Mouse (Mus musculus): ENCODE data around the gene Aacs.

Aacs gene

DNA sequence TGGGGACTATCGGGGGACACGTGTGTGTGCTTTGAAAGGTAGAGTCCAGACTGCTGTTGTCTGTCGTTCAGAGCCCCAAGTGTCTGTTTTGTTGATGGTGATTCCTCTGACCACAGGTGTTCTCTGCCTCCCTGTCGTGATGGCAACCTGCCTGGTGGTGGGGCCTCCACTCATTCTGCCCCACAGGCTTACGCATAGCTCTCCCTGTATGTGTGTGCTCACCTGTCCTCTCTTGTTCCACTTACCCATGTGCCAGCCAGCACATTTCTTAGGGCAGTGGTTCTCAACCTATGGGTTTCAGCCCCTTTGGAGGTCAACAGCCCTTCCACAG is 17.4 kb downstream of the Aacs start:
- DNase-seq (ENCODE audit: low spot score): no peak

DNA sequence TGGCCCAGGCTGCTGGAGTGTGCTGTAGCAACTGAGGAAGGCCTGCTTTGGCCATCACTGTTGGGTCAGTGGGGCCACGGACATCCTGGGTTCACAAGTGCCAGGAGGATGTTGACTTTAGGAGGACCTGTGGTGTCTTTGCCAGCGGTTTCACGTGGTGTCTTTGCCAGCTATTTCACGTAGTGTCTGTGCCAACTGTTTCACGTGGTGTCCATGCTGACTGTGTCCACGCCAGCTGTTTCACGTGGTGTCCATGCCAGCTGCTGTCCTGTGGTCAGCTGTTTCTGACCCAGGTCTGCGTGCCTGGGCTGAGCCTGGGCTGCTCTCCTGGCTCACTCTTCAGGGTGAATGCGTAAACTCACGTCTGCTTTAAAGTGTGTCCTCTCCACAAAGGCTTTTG is 20.0 kb downstream of the Aacs start:
- DNase-seq (ENCODE audit: low spot score): no peak

DNA sequence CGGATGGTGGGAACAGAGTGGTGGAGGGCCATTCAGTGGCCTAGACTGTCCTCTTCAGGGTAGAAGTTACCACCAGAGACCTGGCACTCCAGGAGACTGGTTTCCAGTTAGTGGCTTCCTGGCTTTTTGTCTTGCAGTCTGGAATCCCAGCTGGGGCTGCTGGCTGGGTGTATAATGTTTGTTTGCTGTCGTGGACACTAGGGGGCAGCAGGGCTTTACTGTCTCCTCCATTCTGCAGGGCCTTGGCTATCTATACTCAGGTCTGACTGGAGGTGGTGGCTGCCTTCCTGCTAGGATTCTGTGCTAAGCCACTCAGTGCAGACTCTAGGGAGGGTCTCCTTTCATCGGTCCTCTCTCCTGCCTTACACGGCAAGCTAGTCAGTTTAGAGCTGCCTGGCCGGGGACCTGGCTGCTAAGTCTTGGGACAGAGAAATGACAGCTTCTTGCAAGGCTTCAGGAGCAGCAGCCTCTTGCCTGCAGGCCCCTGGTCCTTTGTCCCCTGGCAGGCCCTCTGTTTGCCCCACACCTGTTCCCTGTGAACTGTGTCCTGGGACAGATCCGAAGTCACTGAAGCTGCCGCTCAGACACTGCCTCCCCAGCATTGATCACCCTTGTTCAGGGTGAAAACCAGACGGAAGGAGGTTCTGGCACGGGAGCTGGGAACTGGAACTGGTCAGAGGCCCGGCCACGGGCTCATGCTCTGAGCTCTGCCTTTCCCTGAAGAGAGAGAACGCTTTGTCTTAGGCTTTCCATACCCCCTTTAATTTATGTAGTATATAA is 22.4 kb downstream of the Aacs start:
- peak; percentile 65 for DNase-seq (ENCODE audit: low spot score)

DNA sequence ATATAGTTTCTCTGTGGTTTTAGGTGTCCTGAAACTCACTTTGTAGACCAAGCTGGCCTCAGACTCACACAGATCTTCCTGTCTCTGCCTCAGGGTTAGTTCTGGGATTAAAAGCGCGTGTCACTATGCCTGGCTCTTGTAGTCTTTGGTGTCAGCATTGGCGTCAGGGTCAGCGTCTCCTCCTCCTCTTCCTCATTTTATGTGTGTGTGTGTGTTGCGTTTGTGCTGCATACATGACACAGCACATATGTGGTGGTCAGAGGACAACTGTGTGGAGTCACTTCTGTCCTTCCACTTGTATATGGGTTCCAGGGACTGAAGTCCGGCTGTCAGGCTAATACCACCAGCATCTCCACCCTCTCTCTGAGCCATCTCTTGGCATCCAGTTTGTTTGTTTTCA is 25.9 kb downstream of the Aacs start:
- DNase-seq (ENCODE audit: low spot score): no peak

DNA sequence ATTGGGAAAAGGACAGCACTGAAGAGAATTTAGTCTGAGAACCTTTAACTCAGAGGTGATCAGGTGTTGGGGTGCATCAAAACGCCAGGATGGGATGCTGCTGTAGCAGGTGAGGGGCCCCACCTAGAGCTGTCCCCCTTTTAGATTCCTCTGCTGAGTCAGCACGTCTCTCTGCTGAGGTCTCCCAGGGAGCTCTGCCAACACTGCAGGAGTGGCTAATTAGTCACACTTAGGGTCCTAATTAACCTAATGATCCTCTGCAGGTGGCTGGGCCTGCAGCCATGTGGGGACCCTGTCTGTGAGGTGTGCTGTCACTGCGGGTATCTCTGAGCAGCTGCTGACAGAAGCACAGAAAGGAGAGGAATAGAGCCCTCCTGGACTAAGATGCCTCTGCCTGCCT is 26.6 kb downstream of the Aacs start:
- no peak for DNase-seq (ENCODE audit: low spot score)

DNA sequence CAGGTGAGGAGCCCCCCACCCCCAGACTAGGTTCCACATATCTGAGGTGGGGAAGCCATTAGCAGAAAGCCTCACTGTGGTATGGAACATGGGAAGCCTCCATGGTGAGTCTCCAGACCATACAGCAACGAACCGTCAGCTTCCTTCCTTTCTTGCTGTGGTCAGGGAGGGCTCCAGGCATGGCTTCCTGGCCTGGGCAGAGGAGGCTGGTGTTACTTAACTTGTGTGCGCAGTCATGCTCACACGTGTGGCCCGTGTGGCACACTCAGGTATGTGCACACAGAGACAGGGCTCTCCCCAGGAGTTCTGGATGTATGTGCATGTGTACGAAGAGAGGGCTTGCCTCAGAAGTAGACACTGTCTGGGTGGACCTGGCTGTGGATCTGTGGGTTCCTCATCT is 28.0 kb downstream of the Aacs start:
- DNase-seq (ENCODE audit: low spot score): no peak

DNA sequence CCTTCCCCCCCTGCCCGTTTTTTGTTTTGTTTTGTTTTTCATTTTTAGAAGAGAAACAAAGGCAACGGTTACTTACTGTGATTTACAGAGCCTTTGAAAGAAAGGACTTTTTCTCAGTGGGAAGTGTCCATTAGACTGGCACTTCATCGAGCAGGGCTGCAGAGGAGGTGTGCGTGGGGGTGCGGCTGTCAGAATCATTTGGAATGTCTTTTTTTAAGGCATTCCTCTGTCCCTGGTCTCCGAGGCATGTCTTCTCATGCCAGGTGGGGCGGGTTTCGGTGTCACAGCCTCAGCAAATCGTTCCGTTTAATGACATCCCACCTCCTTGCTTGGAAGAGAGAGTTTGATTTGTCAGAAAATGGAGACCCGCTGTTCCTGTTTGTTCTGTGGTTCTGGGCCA is 29.1 kb downstream of the Aacs start:
- no peak for DNase-seq (ENCODE audit: low spot score)

DNA sequence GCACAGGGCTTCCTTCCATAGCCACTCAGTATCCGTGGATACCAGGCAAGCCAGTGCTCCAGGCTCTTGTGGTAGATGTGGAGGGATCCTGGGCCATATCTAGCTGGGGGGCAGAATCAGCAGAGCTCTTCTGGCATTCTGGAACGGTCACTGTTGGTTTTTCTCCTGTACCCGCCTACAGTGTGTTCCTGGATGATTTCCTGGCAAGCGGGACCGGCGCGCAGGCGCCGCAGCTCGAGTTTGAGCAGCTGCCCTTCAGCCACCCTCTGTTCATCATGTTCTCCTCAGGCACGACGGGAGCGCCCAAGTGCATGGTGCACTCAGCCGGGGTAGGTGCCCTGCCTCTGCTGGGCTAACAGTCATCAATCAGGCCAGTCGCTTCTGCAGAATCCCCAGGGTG is 30.4 kb downstream of the Aacs start:
- no peak for DNase-seq (ENCODE audit: low spot score)

DNA sequence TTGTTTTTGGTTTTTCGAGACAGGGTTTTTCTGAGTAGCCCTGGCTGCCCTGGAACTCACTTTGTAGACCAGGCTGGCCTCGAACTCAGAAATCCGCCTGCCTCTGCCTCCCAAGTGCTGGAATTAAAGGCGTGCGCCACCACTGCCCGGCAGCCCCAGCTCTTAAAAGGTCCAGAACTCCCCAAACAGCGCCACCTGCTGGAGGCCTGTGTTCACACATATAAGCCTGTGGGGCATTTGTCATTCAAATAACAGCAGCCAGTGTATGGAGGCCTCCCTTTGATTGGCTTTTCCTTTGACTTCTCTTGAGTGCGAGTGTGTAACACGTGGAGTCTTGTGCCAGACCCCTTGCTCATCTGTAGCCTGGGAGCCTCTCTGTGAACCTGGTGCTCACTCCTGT is 32.0 kb downstream of the Aacs start:
- DNase-seq (ENCODE audit: low spot score): peak; percentile 36

DNA sequence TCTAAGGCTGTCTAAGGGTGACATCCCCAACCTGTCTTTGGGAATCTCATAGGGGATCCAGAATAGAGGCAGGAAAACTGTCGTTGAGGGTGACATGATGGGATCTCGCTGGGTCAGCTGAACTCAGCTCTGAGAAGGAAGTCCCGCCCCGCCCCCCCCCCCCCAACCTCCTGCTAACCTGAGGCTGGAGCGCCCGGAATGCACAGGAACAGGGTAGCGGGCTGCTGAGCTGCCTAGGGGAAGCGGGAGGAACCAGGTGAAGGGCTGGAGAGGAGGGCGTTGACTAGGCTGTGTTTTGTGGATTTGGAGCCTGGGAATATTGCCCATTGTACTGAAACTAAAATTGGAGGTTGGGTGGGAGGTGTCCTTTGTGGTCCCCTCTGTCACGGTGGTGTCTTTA is 32.4 kb downstream of the Aacs start:
- no peak for DNase-seq (ENCODE audit: low spot score)

DNA sequence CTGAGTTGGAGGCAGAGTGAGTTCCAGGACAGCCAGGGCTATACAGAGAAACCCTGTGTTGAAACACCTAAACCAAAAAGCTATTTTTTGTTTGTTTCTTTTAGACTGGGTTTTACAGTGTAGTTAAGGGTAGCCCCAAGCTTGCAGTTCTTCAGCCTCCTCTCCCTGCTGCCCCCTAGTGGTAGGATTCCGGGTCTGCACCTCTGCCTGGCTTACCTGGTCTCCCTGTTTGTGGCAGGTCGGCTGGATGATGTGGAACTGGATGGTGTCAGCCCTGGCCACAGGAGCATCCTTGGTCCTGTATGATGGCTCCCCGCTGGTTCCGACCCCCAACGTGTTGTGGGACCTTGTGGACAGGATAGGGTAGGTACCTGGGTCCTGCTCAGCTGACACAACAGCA is 33.9 kb downstream of the Aacs start:
- DNase-seq (ENCODE audit: low spot score): peak; percentile 51

DNA sequence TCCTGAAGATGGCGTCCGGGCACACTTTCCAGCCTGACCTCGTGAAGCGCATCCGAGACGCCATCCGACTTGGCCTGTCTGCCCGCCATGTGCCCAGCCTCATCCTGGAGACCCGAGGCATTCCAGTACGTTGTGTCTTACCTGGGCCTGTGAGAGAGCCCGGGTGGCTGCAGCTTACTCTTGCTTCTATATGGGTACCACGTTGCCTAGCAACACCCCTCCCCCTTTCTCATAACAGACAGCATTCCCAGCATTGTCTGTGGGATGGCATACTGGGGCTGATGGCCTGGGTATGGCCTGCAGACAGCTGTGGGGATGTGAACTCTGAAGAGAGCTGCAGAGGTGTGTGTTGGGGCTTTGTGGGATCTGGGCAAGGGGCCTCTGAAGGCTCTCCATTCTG is 39.4 kb downstream of the Aacs start:
- no peak for DNase-seq (ENCODE audit: low spot score)

DNA sequence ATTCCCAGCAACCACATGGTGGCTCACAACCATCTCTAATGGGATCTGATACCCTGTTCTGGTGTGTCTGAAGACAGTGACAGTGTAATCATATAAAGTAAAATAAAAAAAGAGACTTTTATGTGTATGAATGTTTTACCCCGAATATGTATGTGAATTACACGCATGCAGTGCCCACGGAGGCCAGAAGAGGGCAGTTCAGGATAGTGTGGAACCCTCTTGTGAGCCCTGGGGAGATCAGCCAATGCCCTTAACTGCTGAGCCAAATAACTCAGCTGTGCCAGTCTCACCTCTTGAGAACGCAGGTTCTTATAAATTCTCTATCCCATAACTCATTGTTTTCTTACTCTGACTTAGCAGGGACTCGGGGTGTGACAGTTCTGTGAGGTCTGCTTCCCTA is 43.0 kb downstream of the Aacs start:
- DNase-seq (ENCODE audit: low spot score): no peak

DNA sequence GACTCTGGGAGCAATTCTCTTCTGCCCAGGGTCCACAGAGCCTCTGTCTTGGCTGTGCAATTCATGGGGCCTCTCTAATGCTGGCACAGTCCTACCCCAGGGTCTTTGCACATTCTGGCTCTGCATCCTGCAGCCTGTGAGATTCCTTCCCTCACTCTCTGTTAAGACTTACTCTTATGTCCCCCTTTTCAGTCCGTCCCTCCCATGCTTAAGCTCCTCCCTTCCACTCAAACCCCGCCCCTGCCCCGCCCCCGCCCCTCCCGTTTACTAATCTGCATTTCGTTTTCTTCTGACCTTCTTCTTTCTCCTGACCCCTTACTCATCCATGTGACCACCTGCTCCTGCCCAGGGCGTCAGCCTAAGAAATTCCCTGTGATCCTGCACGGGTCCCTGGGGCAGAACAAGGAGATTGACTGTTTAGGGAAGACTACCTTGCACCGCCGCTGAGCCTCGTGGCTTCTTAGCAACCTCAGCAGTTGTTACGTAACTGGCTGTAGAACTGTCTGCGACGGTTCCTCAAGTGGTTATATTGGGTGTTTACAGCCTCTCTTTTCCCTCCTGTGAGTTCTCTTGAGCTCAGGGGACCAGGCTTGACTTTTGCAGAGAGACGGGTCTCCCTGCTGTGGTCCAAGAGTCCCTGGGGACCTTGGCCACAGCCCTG is 45.4 kb downstream of the Aacs start:
- no peak for DNase-seq (ENCODE audit: low spot score)

DNA sequence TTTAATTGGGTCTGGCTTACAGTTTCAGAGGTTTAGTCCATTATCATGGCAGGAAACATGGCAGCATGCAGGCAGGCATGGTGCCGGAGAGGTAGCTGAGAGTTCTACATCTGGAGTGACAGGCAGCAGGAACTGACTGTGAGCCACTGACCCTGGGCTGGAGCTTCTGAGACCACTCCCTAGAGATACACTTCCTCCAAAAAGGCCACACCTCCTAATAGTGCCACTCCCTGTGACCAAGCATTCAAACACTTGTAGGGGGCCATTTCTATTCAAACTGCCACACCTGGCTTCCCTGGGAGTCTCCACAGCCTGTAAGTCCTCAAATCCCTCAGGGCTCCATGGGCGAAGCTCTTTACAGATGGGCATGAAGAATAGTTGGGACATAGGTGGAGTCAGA is 47.7 kb downstream of the Aacs start:
- no peak for DNase-seq (ENCODE audit: low spot score)

DNA sequence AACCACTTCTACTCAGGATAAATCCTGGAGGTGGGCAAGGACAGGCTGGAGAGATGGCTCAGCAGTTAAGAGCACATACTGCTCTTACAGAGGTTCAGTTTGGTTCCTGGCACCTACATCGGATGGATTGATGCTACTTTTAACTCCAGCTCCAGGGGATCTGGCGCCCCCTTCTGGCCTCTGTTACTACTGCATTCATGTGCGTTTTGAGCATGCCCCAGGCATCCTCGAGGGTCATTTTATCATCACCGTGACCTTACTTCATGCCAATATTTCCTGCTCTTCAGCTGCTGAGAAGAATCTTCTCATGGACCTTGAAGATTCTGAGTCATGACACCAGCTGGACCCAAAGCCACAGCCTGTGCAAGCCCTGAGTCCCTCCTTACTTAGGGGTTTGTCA is 49.9 kb downstream of the Aacs start:
- no peak for DNase-seq (ENCODE audit: low spot score)

DNA sequence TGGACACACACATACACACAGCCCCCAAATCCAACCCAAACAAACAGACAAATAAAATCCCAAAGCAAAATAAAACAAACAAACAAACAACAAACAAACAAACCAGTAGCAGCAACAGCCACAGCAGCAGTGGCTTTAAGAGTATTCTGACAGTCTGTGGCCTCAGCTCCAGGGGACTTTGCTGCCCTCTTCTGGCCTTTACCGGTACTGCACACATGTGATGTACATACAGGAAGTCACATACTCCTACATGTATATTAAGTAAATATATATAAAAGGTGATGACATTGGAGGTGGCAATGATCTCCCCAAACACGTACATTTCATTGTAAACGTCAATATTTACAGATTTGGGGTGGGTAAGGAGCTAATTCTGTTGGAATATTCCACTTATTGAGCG is 50.9 kb downstream of the Aacs start:
- no peak for DNase-seq (ENCODE audit: low spot score)

DNA sequence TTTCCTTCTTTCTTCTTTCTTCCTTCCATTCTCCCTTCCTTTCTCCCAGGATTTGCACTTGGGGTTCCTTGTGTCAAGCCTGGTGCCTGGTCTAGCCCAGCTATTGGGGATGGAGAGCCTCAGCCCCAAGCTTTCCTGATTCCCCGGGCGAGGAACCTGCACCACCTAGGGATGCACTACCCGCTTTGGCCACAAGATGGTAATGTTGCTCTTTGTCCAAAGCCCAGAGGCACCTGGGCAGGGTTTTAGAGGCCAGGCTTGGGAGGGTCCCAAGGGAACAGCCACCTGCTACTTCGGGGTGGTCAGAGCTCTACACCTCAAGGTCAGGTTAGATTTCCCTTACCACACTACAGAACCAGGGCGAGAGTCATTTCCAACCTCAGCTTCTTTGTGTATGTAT is 53.5 kb downstream of the Aacs start:
- peak; percentile 65 for DNase-seq (ENCODE audit: low spot score)

DNA sequence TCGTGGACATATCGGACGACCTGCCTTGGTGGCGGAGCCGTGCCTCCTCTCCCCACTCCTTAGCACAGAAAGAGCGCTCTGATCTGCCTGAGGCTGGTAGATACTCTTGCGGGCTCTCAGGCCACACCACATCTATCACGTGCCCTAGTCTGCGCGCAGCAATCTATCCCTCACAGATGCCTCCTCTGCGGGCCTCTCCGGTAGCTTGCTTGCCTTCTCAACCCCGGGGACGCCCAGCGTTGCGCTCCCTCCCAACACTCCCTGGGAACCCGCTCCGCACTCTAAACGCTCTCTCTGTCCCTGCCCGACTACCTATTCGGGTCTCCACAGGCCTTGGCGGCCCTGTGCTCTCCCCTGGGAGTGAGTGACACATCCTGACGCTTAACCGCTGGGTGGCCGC is 56.0 kb downstream of the Aacs start, which contains the start of gene Tmem132b:
TSS of gene Tmem132b (plus strand) at position 141 of the 400 bp plus-strand sequence.
- DNase-seq (ENCODE audit: low spot score): no peak

DNA sequence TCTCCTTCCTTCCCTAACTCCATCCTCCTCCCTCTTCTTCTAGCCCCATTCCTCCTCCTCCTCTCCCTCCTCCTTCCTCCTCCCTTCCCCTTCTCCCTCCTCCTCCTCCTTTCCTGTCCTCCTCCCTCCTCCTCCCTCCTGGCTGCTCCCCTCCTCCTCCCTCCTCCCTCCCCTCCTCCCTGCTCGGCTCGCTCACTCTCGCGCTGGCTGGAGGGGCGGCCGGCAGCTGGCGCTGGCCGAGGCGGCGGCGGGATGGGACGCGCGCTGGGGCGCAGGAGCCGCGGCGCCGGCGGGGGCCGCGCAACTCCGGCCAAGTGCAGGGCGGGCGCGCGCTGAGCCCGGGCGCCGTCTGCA is 56.6 kb downstream of the Aacs start:
- no peak for DNase-seq (ENCODE audit: low spot score)

DNA sequence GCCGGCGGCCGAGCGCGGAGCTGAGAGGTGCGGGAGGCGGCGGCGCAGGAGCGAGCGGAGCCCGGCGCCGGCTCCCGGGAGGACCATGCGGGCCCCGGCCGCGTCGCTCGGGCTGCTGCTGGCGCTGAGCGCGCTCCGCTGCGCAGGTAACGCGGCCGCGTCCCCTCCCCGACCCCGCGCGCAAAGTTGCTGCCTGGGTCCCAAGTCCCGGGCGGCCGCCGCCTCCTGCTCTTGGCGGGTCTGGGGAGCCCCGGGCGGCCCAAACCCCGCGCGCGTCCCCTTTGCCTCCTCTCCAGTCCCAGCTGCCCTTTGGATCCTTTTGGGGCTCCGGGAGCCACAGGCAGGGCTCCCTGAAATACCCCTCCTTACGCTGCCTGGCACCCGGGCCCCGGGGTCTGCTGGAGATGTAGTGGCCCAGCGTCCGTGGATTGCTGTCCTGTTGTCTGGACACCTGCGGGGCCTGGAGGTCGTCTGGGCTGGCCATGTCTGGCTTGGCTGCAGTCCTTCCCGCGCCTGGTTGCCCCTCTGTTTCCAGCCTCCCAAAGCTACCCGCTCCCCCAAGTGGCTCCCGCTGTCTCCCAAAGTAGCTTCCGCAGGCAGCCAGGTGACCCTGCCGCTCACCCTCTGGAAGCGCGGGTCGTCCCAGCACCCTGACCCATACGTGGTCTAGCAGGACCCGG is 57.1 kb downstream of the Aacs start:
- no peak for DNase-seq (ENCODE audit: low spot score)

DNA sequence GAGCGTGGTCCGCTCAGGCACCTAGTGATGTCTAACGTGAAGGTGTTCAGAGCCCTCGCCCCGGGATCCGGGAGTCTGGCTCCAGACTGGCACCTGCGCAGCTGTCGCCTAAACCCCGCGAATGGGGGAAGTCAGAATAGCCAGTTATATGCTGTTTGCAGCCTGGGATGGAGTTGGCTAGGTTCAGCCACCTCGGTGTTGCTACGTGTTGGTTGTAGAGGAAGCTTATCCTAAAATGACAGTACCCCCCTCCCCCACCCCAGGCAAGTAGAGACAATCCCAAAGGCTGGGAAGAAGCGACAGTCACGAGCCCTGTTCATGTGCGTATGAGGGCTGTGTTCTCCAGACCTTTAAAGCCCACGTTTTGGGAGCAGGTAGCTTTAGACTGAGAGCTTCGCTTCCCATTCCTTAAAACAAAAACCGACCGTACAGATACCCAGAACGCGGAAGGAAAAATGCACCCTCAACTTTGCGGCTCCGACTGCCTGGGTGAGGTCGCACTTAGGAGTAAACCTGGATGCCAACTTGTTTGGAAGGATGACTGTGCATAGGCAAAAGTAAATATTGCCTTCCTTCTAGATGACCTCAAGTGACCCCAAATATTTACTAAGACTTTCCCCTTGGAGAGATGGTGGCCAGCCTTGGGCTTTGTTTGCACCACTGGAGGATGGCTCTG is 57.7 kb downstream of the Aacs start:
- no peak for DNase-seq (ENCODE audit: low spot score)

DNA sequence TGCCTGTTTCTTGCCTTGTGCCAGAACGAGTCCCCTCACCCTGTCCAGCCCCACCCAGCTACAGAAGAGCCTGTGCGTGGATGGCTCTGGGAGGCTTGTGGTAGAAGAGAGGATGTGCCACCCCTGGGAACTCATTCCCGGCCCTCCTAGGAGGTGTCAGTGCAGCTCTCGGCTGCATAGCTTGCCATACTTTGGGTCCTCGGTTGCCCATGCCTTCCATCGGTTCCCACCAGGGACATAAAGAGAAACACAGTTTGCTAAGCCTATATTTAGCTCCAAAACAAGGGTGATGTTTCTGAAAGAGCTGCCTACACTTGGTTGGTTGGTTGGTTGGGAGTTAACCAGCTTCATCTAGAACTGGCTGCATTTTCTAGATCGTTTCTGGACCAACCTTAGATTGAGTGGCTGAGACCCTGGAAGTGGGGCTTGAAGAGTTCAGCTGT is 58.6 kb downstream of the Aacs start:
- no peak for DNase-seq (ENCODE audit: low spot score)
